Mouse (Mus musculus) liver, adult 10 weeks (tissue): ENCODE measurements around the gene Eogt. TPM values are rescaled to one million over a fixed set of nuclear protein-coding genes. Genes with fewer than 3 reads are reported as not detected.

Experiments
- polyA plus RNA-seq: library from polyadenylated mRNA; stranded (reverse); fragments of 350-450 nt; fragmentation: Illumina TruSeq; extraction: RNeasy Lipid Tissue Mini Kit (QIAGEN cat#74804); gene quantifications from one replicate; pipeline ENCODE4 v1.2.3, GENCODE M21; 2014; ENCODE audit warnings: low read depth, low replicate concordance

Gene Eogt
- 3.7 TPM for polyA plus RNA-seq

DNA sequence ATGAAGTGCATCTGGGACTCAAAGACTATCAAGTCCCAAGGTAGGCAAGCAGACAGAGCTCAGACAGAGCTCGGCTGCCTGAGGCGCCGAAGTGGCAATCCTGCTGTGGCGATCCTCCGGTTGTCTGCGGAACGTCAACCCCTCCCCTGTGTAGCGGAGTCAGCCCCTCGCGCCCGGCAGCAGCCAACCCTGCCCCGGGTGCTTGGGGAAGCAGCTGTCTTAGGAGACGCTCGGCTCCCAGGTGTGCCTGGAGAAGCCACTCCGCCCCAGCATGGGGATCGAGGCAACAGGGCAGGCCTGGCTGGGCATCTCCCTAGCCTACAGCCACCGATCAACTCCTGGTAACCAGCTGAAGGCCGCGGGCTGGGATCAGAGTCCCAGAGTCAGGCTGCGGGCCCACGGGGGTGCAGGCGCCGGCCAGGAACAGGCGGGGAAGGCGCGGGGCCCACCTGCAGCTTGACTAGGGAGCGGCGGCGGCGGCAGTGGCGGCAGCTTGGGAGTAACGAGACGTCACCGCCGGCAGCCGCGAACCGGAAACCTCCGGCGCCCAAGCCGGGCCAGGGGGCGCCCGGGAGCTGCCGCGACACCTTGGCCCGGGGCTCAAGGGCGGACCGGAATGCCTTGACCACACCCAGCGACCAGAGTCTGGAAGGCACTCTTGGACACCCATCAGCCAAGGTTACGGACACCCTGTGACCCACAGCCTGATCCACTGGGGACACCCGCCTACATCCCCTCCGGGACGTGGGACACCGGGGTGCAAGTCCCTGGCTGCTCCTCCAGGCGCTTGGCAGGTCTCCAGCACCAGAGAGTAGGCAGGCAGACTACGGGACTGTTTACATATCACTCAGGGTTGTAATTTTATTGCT lies at the start of gene Eogt:
Gene Eogt (minus strand): TSS at position 800 of the 869 bp plus-strand sequence.

DNA sequence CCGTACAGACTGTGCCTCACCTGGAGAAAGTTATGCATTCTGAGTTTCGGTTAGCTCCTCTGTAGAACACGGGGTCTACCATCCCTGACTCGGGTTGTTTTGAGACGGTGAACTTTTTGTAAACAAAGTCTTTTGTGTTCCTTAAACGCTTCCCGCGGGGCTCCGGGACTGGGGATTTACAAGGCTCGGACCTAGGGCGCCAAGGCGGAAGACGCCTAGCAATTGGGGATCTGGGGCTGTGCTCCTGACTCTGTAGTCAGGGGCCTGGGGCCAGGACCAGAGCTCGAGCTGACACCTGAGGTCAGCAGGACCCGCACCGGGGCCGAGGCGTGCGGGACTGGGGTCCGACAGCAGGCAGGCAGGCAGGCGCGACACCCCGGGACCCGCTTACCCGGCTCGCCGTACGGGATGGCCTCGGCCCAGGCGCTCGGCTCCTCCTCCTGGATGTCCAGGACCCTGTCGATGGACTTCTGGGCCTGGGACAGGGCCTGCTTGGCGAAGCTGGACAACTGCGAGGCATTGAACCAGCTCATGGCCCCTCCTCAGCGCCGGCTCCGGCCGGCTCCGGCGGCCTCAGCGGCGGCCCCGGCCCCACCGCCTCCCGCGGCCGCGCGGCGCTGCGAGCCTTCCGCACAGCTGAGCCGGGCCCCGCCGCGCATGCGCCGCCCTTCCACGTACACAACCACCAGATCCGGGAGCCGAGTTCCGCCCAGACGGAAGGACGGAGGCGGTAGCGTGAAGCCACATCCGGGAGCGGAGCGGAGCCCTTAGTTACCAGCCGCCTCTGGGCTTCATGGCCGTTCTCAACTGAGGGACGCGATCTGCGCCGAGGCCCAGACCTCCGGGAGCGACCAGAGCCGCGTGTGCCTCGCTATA lies 29.7 kb upstream of the Eogt start, which contains the start of gene Tmf1:
Gene Tmf1 (minus strand): TSS at position 632 of the 876 bp plus-strand sequence.

DNA sequence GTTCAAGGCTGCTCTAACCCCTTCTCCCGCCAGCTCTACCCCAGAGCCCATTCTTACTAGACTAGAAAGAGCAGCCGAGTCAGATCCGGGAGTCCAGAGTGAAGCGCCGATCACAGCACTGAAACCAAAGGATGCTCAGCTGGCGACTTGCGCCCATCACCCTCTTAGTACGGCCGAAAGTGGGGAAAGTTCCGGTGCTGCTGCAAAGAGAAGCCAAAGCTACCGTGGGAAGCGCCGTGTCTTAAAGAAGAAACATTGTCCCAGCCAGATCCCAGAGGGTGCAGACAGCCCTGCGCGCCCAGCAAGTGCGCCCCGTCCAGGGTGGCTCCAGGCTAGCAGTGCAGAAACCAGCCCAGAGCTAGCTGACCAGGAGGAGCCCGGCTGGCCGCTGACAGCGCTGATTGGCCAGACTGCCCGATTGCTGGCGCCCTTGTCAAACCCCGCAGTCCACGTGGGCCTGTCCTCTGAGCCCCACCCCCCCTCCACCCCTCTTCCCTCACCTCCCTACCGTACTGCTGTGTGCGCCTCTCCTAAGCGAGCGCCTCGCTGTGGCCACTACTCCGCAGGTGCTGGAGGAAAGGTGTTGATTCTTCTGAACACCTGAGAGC lies 88.8 kb downstream of the Eogt start, which contains the start of gene Fam19a4:
Gene Fam19a4 (minus strand): TSS at position 340 of the 608 bp plus-strand sequence.

Other genes starting within 250 kb of the Eogt start
- not detected for gene Fam19a4, start 88.8 kb downstream of the Eogt start, polyA plus RNA-seq
- gene Tmf1, start 29.9 kb upstream of the Eogt start, polyA plus RNA-seq = 16.7 TPM
- 83.7 TPM for gene Uba3, start 56.5 kb upstream of the Eogt start, polyA plus RNA-seq
- gene Arl6ip5, start 61.5 kb upstream of the Eogt start, polyA plus RNA-seq = 38.8 TPM
- gene Lmod3, start 103.6 kb upstream of the Eogt start, polyA plus RNA-seq = 0.21 TPM